Mouse (Mus musculus): ENCODE results near the gene Angptl3. TPM values are rescaled to one million over a fixed set of nuclear protein-coding genes. Genes with fewer than 3 reads are reported as not detected.

The Angptl3 gene
- 1 to 10 TPM; 1.0 to 1.1 TPM for total RNA-seq (2023)

GRCm38 (mm10) chr4:99030686-99031085 lies at the start of gene Angptl3:
Gene Angptl3, plus strand, starts transcription at chr4:99030954.

Other genes with a start within 250 kb of the Angptl3 start
- gene Kank4, start 213.4 kb upstream of the Angptl3 start, total RNA-seq (2023), result not detected
- gene I0C0044D17Rik, start 207.1 kb upstream of the Angptl3 start, total RNA-seq (2023), result not detected
- 10 to 100 TPM; 39.2 to 41.0 TPM for gene Usp1, start 107.1 kb upstream of the Angptl3 start, total RNA-seq (2023)
- 10 to 100 TPM; 30.9 to 36.0 TPM for gene Dock7, start 90.0 kb downstream of the Angptl3 start, total RNA-seq (2023)
- gene Atg4c, start 163.0 kb downstream of the Angptl3 start, total RNA-seq (2023), result 10 to 100 TPM; 27.2 to 29.2 TPM